Mouse (Mus musculus): ENCODE data around the gene Ube2t. TPM values are rescaled to one million over a fixed set of nuclear protein-coding genes. Genes with fewer than 3 reads are reported as not detected.
A peak's percentile ranks its signal among the peaks of the same experiment; 100 is the strongest.

Gene Ube2t
- 49.3 and 51.9 TPM in 2 replicates for polyA plus RNA-seq (2016; fragmentation: Nextera tagmentation; extraction: Ambion mirVana)

- H3K27me3 ChIP-seq (ENCODE audit: insufficient read depth, poor library complexity, severe bottlenecking): no peaks in the 10 kb centered on the region
- peak within 1 kb of the TSS; percentile 84 for H3K4me3 ChIP-seq
- no peaks in the 10 kb centered on the region for H3K9me3 ChIP-seq
- WGBS: 2% methylated on average over 50 of the region's 50 CpGs
- peak; percentile 98 for DNase-seq (ENCODE audit: low spot score)
- peak within 1 kb of the TSS; percentile 92 for H3K27ac ChIP-seq
- peaks cover 10% of the 10 kb centered on the region; the same call in 1 of the 2 replicates for H3K36me3 ChIP-seq
- H3K4me1 ChIP-seq: peaks cover 18% of the 10 kb centered on the region
Measured at GRCm38 (mm10) chr1:134962053-134962803, at the start of gene Ube2t. Ube2t (plus strand) TSS chr1:134962565.

DNA sequence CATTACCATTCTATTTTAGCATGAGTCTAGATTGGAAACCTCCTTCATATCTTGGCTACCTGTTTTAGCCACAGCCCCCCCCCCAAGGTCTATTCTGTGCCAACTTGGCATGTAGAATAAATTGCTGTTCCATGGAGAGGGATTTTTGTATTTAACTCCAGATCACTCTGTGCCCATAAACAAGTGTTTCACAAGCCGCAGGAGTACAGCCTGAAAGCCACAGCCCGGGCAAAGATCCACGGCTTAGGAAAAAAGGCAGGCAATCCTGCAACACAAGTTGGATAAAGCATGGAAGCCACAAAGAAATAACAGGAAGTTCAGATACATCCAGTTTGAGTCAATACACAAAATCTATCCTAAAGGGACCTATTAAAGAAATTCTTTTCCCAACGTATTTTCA lies 48.8 kb upstream of the Ube2t start:
- H3K27ac ChIP-seq: peak overlapping the region; percentile 67

GRCm38 (mm10) chr1:134915421-134915820 lies 46.9 kb upstream of the Ube2t start:
- DNase-seq (ENCODE audit: low spot score): no peak
- 77% methylated on average over 4 of the region's 4 CpGs for WGBS
- Histone ChIP-seq H3K9me3 (no peaks in the 10 kb centered on the region), H3K4me3 (no peak overlapping the region), H3K27me3 (ENCODE audit: insufficient read depth, poor library complexity, severe bottlenecking) (no peaks in the 10 kb centered on the region), H3K27ac (peak overlapping the region; percentile 77; the same call in 1 of the 2 replicates), H3K36me3 (no peaks in the 10 kb centered on the region), H3K4me1 (peaks cover 51% of the 10 kb centered on the region)

More for the DNA sequence above, 48.8 kb upstream of the Ube2t start:
- 84% methylated on average over 4 of the region's 4 CpGs for WGBS
- Histone ChIP-seq H3K36me3 (no peaks in the 10 kb centered on the region), H3K9me3 (no peaks in the 10 kb centered on the region), H3K4me3 (no peak overlapping the region), H3K27me3 (ENCODE audit: insufficient read depth, poor library complexity, severe bottlenecking) (no peaks in the 10 kb centered on the region), H3K4me1 (peaks cover 65% of the 10 kb centered on the region)
- DNase-seq (ENCODE audit: low spot score): no peak

GRCm38 (mm10) chr1:134919010-134919409 lies 43.4 kb upstream of the Ube2t start:
- Histone ChIP-seq H3K4me3 (no peak overlapping the region), H3K27ac (no peak overlapping the region), H3K27me3 (ENCODE audit: insufficient read depth, poor library complexity, severe bottlenecking) (no peaks in the 10 kb centered on the region), H3K36me3 (no peaks in the 10 kb centered on the region), H3K9me3 (no peaks in the 10 kb centered on the region), H3K4me1 (peaks cover 27% of the 10 kb centered on the region)
- WGBS: 74% methylated on average over 6 of the region's 6 CpGs
- no peak for DNase-seq (ENCODE audit: low spot score)

DNA sequence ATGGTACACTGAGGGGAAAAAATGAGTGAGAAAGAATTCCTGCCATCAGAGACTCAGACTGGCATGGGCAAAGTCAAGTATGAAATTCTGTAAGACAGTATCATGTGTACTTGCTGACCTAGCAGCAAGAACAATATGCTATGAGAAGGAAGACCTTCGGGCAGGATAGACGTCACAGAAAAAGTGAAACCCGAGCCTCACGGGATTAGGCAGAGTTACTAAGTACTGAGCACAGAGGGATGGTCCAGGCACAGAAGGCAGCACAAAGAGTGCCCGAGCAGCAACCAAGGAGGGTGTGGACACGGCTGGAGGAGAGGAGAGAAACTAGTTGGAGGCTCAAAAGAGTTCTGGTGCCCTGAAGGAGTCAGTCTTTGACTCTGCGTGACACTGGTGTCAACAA lies 29.9 kb upstream of the Ube2t start:
- H3K36me3 ChIP-seq: 0 out of 2 replicates have a peak, but pooled peaks cover under 1% of the 10 kb centered on the region
- no peak overlapping the region for H3K4me3 ChIP-seq
- DNase-seq (ENCODE audit: low spot score): no peak
- no peaks in the 10 kb centered on the region for H3K9me3 ChIP-seq
- WGBS: 43% methylated on average over 7 of the region's 7 CpGs
- H3K27ac ChIP-seq: peak overlapping the region; percentile 37
- no peaks in the 10 kb centered on the region for H3K27me3 ChIP-seq (ENCODE audit: insufficient read depth, poor library complexity, severe bottlenecking)
- peaks cover 49% of the 10 kb centered on the region for H3K4me1 ChIP-seq

GRCm38 (mm10) chr1:134936335-134936734 lies 26.0 kb upstream of the Ube2t start:
- Histone ChIP-seq H3K27ac (no peak overlapping the region), H3K36me3 (no peaks in the 10 kb centered on the region), H3K27me3 (ENCODE audit: insufficient read depth, poor library complexity, severe bottlenecking) (no peaks in the 10 kb centered on the region), H3K4me3 (no peak overlapping the region), H3K4me1 (peaks cover 55% of the 10 kb centered on the region), H3K9me3 (no peaks in the 10 kb centered on the region)
- DNase-seq (ENCODE audit: low spot score): no peak
- WGBS: 72% methylated on average over 6 of the region's 6 CpGs

DNA sequence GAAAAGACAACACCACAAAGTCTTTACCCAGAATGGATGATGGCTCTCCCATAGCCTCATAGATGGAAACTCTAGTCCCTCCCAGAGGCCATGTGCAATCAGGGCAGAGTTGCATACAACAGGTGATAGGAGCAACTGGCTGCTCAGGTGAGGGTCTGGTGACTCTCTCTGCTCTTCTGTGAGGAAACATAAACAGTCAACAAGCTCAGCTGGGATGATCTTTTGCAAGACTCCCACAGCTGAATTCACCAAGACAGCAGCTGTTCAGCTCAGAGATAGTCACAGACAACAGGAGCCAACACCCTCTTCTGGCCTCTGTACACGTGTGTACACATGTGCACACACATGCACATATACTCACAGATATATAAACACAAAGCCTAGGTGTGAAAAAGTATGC lies 24.1 kb upstream of the Ube2t start:
- H3K4me3 ChIP-seq: no peak overlapping the region
- no peak overlapping the region for H3K27ac ChIP-seq
- WGBS: 80% methylated on average over 1 of the region's 1 CpGs
- peaks cover 41% of the 10 kb centered on the region for H3K4me1 ChIP-seq
- DNase-seq (ENCODE audit: low spot score): no peak
- no peaks in the 10 kb centered on the region for H3K9me3 ChIP-seq
- H3K36me3 ChIP-seq: no peaks in the 10 kb centered on the region
- H3K27me3 ChIP-seq (ENCODE audit: insufficient read depth, poor library complexity, severe bottlenecking): no peaks in the 10 kb centered on the region

GRCm38 (mm10) chr1:134940863-134941262 lies 21.5 kb upstream of the Ube2t start:
- Histone ChIP-seq H3K27ac (0 out of 2 replicates have a peak overlapping the region, but pooled peaks have one; percentile 56), H3K36me3 (no peaks in the 10 kb centered on the region), H3K27me3 (ENCODE audit: insufficient read depth, poor library complexity, severe bottlenecking) (no peaks in the 10 kb centered on the region), H3K4me3 (no peak overlapping the region), H3K9me3 (no peaks in the 10 kb centered on the region), H3K4me1 (peaks cover 22% of the 10 kb centered on the region)
- no peak for DNase-seq (ENCODE audit: low spot score)
- 62% methylated on average over 4 of the region's 4 CpGs for WGBS

GRCm38 (mm10) chr1:134942898-134943297 lies 19.5 kb upstream of the Ube2t start:
- DNase-seq (ENCODE audit: low spot score): no peak
- Histone ChIP-seq H3K27ac (no peak overlapping the region), H3K4me3 (no peak overlapping the region), H3K27me3 (ENCODE audit: insufficient read depth, poor library complexity, severe bottlenecking) (no peaks in the 10 kb centered on the region), H3K9me3 (no peaks in the 10 kb centered on the region), H3K36me3 (peaks cover 6% of the 10 kb centered on the region), H3K4me1 (peaks cover 18% of the 10 kb centered on the region)
- 95% methylated on average over 2 of the region's 2 CpGs for WGBS

DNA sequence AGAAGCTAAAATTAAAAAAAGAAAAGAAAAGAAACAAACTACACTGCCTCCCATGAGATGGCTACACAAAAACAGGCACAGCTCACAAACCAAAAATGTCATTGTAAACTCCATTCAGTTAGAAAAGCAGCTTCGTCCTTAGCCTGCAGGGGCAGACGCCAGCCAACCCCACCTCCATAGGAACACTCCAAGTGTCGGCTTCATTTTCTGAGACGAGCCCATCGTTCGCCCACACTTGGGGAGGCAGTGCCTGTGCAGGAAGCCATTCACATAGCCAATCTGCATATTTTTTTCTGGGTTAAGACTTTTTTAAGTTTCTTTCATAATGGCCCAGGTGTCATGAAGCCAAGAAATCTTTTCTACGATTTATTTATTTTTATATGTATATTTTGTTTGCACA lies 14.8 kb upstream of the Ube2t start:
- Histone ChIP-seq H3K9me3 (no peaks in the 10 kb centered on the region), H3K27me3 (ENCODE audit: insufficient read depth, poor library complexity, severe bottlenecking) (no peaks in the 10 kb centered on the region), H3K4me3 (no peak overlapping the region), H3K4me1 (peaks cover 16% of the 10 kb centered on the region), H3K36me3 (peaks cover 10% of the 10 kb centered on the region), H3K27ac (no peak overlapping the region)
- no peak for DNase-seq (ENCODE audit: low spot score)
- WGBS: 88% methylated on average over 7 of the region's 7 CpGs

DNA sequence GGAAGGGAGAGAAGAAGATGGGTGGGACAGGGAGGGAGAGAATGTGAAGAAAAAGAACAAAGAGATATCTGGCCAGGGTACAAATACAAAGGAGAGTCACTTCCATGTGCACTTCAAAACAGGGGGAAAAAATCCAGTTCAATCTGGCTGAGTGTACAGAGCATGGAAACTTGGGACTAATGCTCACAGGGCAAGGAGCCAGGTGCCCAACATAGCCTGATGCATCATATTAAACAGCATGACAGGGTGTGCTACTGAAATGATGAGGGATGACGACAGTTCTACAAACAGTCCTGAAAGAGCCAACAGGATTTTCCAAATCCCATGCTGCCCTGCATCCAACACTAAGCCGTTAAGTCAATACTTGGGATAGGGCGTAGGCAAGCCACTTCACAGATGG lies 12.4 kb upstream of the Ube2t start:
- H3K27me3 ChIP-seq (ENCODE audit: insufficient read depth, poor library complexity, severe bottlenecking): no peaks in the 10 kb centered on the region
- 85% methylated on average over 3 of the region's 3 CpGs for WGBS
- H3K4me3 ChIP-seq: no peak overlapping the region
- peaks cover 38% of the 10 kb centered on the region for H3K4me1 ChIP-seq
- no peak for DNase-seq (ENCODE audit: low spot score)
- no peaks in the 10 kb centered on the region for H3K9me3 ChIP-seq
- no peak overlapping the region for H3K27ac ChIP-seq
- peaks cover 10% of the 10 kb centered on the region for H3K36me3 ChIP-seq

DNA sequence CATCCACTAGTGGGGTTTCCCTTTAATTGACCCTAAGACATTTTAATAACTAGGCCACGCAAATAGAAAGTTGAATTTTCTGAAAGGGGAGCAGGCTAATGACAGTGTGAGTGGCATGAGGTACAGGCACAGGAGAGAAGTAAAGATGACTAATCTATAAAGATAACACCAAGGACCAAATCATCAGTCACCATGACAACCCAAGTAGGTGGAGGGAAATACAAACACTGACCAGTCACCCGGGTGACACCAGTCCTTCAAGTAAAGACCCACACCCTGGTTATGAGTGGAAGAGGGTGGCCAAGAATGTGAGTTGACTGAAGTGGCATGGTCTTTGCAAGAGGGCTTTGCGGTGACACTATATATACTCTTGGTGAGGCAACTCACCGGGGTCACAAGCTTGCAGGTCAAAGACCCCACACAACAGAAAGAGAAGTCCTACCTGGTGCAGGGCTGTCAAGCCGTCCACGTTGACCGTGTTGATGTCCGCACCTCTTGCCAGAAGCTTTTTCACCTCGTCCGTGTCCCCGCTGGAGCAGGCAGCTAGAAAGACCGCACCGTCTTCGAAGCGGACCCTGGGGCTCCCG lies 7.2 kb upstream of the Ube2t start:
- H3K9me3 ChIP-seq: no peaks in the 10 kb centered on the region
- 4% methylated on average over 16 of the region's 16 CpGs for WGBS
- no peaks in the 10 kb centered on the region for H3K36me3 ChIP-seq
- peak overlapping the region; percentile 90 for H3K4me3 ChIP-seq
- H3K27ac ChIP-seq: peak overlapping the region; percentile 95
- peaks cover 46% of the 10 kb centered on the region for H3K4me1 ChIP-seq
- no peaks in the 10 kb centered on the region for H3K27me3 ChIP-seq (ENCODE audit: insufficient read depth, poor library complexity, severe bottlenecking)
- no peak for DNase-seq (ENCODE audit: low spot score)

- peak within 1 kb of the TSS; percentile 95 for H3K27ac ChIP-seq
- peak; percentile 100 for DNase-seq (ENCODE audit: low spot score)
- under 1% methylated on average over 39 of the region's 39 CpGs for WGBS
- H3K4me1 ChIP-seq: peaks cover 46% of the 10 kb centered on the region
- H3K36me3 ChIP-seq: no peaks in the 10 kb centered on the region
- peak within 1 kb of the TSS; percentile 90 for H3K4me3 ChIP-seq
- no peaks in the 10 kb centered on the region for H3K9me3 ChIP-seq
- no peaks in the 10 kb centered on the region for H3K27me3 ChIP-seq (ENCODE audit: insufficient read depth, poor library complexity, severe bottlenecking)
Measured at GRCm38 (mm10) chr1:134955637-134956176, 6.7 kb upstream of the Ube2t start, which contains the start of gene Ppp1r12b. Ppp1r12b (minus strand) TSS chr1:134955942.
